Mouse (Mus musculus) heart, embryonic 13.5 days (tissue): ENCODE data around the gene Dhcr7. TPM values are rescaled to one million over a fixed set of nuclear protein-coding genes. Genes with fewer than 3 reads are reported as not detected.

Source experiments
- ATAC-seq: fragments of 200-750 bp; cut with Nextera tagmentation; 2 replicates; pipeline ENCODE4 v1.8.0; 2017; ENCODE audit warnings: moderate TSS enrichment; ENCODE audit not compliant: insufficient number of reproducible peaks, low FRiP score, low TSS enrichment; ENCODE audit errors: extremely low read depth
- H3K27ac ChIP-seq: fragments of 300-500 bp; sonication (generic); replicated peaks from 2 replicates; pipeline ENCODE4 v1.5.1; 2015; ENCODE audit warnings: moderate library complexity, mild to moderate bottlenecking, inconsistent platforms
- H3K27me3 ChIP-seq: fragments of 300-500 bp; sonication (generic); replicated peaks from 2 replicates; pipeline ENCODE4 v1.6.1; 2015; ENCODE audit warnings: mild to moderate bottlenecking, inconsistent platforms
- H3K36me3 ChIP-seq: fragments of 300-500 bp; sonication (generic); 2 replicates; pipeline ENCODE4 v1.6.1; 2015; ENCODE audit warnings: mild to moderate bottlenecking, inconsistent platforms
- H3K4me1 ChIP-seq: fragments of 300-500 bp; sonication (generic); 2 replicates; pipeline ENCODE4 v1.6.1; 2015; ENCODE audit warnings: inconsistent platforms
- H3K4me2 ChIP-seq: fragments of 300-500 bp; sonication (generic); 2 replicates; pipeline ENCODE4 v1.6.1; 2015; ENCODE audit warnings: inconsistent platforms, mild to moderate bottlenecking, moderate library complexity
- H3K4me3 ChIP-seq: fragments of 300-500 bp; sonication (generic); 2 replicates; pipeline ENCODE4 v1.5.1; 2015; ENCODE audit warnings: moderate library complexity, mild to moderate bottlenecking, inconsistent platforms
- H3K9ac ChIP-seq: fragments of 300-500 bp; sonication (generic); 2 replicates; pipeline ENCODE4 v1.6.1; 2015; ENCODE audit warnings: inconsistent platforms, mild to moderate bottlenecking, moderate library complexity
- H3K9me3 ChIP-seq: fragments of 300-500 bp; sonication (generic); 2 replicates; pipeline ENCODE4 v1.6.1; 2016; ENCODE audit warnings: inconsistent platforms
- WGBS: fragments of 180-500 bp; shearing (Covaris S2); methylation state at CpG from one replicate; pipeline ENCODE4 v1.1.7; 2015; ENCODE audit warnings: mixed read lengths; 5-methylcytosine and 5-hydroxymethylcytosine counted together
- polyA plus RNA-seq: library from polyadenylated mRNA; unstranded; fragments of >200 nt; fragmentation: Nextera tagmentation; extraction: Ambion mirVana; gene quantifications from 2 replicates; pipeline ENCODE4 v1.2.1, GENCODE M21; 2015

The Dhcr7 gene
- polyA plus RNA-seq, 1 experiment from 2014 or later = 25.6 TPM

GRCm38 (mm10) chr7:143833581-143834190, 10.7 kb downstream of the Dhcr7 start:
- Histone ChIP-seq H3K27ac (no peak overlapping the region), H3K4me2 (no peak overlapping the region), H3K9ac (no peak overlapping the region), H3K4me1 (peaks cover 45% of the 10 kb centered on the region), H3K9me3 (no peaks in the 10 kb centered on the region), H3K4me3 (no peak overlapping the region), H3K27me3 (no peaks in the 10 kb centered on the region), H3K36me3 (peaks cover 23% of the 10 kb centered on the region)
- ATAC-seq = no peak
- WGBS = 61% methylated on average over 6 of the region's 6 CpGs

GRCm38 (mm10) chr7:143834316-143834715, 11.4 kb downstream of the Dhcr7 start:
- WGBS = 82% methylated on average over 2 of the region's 2 CpGs
- ATAC-seq = no peak
- H3K27me3 ChIP-seq = no peaks in the 10 kb centered on the region

DNA sequence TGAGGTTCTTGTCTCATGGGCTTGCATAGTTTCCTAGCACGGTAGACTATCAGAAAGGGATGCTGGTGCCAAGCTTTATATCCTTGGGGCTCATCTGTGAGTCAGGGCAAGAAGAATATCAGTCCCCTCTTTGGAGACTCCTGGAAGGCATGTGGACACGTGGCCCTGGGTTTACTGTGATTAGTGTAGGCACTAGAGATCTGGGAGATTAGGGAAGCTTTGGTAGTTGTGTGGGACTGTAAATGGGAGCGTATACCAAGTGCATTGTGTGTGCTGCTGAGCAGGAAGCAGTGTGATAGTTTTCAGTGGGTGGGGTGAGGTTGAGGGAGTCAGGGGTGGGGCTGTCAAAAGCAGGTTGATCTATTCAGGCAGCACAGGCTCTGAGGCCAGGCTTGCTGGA, 12.0 kb downstream of the Dhcr7 start:
- peaks cover 35% of the 10 kb centered on the region for H3K36me3 ChIP-seq
- H3K9me3 ChIP-seq = no peaks in the 10 kb centered on the region
- ATAC-seq = no peak
- no peak overlapping the region for H3K4me2 ChIP-seq
- 58% methylated on average over 3 of the region's 3 CpGs for WGBS
- no peaks in the 10 kb centered on the region for H3K27me3 ChIP-seq
- no peak overlapping the region for H3K9ac ChIP-seq
- H3K4me1 ChIP-seq = peaks cover 41% of the 10 kb centered on the region
- H3K4me3 ChIP-seq = no peak overlapping the region
- H3K27ac ChIP-seq = no peak overlapping the region

More at GRCm38 (mm10) chr7:143834316-143834715, 11.4 kb downstream of the Dhcr7 start:
- Histone ChIP-seq H3K4me2 (no peak overlapping the region), H3K4me1 (peaks cover 41% of the 10 kb centered on the region), H3K27ac (no peak overlapping the region), H3K36me3 (peaks cover 28% of the 10 kb centered on the region), H3K9me3 (no peaks in the 10 kb centered on the region), H3K4me3 (no peak overlapping the region), H3K9ac (no peak overlapping the region)

- no peaks in the 10 kb centered on the region for H3K9me3 ChIP-seq
- no peak overlapping the region for H3K4me2 ChIP-seq
- H3K4me3 ChIP-seq = no peak overlapping the region
- 78% methylated on average over 3 of the region's 3 CpGs for WGBS
- peaks cover 63% of the 10 kb centered on the region for H3K36me3 ChIP-seq
- no peaks in the 10 kb centered on the region for H3K27me3 ChIP-seq
- H3K9ac ChIP-seq = no peak overlapping the region
- ATAC-seq = no peak
- no peak overlapping the region for H3K27ac ChIP-seq
- H3K4me1 ChIP-seq = peaks cover 27% of the 10 kb centered on the region; the same call in 1 of the 2 replicates
These were observed 14.9 kb downstream of the Dhcr7 start for GRCm38 (mm10) chr7:143837705-143838358.

- no peak overlapping the region for H3K4me2 ChIP-seq
- no peak for ATAC-seq
- no peaks in the 10 kb centered on the region for H3K9me3 ChIP-seq
- H3K4me3 ChIP-seq = no peak overlapping the region
- WGBS = 84% methylated on average over 5 of the region's 5 CpGs
- H3K27me3 ChIP-seq = no peaks in the 10 kb centered on the region
- H3K4me1 ChIP-seq = peaks cover 13% of the 10 kb centered on the region; the same call in 1 of the 2 replicates
- peaks cover 86% of the 10 kb centered on the region for H3K36me3 ChIP-seq
- H3K9ac ChIP-seq = no peak overlapping the region
- H3K27ac ChIP-seq = no peak overlapping the region
These were observed 17.2 kb downstream of the Dhcr7 start for GRCm38 (mm10) chr7:143840121-143840520.

GRCm38 (mm10) chr7:143841301-143841700, 18.4 kb downstream of the Dhcr7 start:
- peaks cover 98% of the 10 kb centered on the region for H3K36me3 ChIP-seq

DNA sequence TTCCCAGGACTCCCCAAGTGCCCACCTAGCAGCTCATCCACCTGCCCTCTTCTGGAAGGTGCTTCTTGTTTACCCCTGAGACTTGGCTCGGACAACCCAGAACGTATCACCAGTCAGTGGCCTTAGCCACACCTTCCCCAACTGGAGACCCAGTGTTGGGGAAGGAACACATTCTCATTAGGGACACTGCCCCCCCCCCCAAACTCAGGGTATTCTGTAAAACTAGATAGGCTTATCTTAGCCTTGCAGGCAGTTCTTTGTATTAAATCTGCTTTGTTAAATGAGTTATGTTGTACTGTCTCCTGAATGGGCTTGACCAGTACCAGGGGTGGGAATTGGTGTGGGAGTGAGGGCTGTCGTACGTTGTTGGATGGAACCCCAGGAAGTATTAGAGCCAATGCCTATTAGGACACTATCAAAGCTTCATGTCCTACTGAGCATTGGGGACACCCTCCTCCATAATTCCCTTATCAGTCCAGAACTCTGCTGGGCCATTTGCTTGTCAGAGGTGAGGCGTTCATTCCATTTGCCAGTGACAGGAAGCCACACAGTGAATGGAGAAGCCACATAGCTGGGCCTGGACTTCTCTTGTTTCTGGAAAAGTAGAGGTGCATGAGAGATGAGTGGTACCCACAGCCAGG, 25.3 kb downstream of the Dhcr7 start:
- Histone ChIP-seq H3K27ac (no peak overlapping the region), H3K4me2 (no peak overlapping the region), H3K4me1 (no peaks in the 10 kb centered on the region), H3K9me3 (no peaks in the 10 kb centered on the region), H3K27me3 (no peaks in the 10 kb centered on the region), H3K9ac (no peak overlapping the region), H3K36me3 (peaks cover 58% of the 10 kb centered on the region), H3K4me3 (no peak overlapping the region)
- ATAC-seq = no peak
- WGBS = 70% methylated on average over 5 of the region's 5 CpGs

More at GRCm38 (mm10) chr7:143841301-143841700, 18.4 kb downstream of the Dhcr7 start:
- Histone ChIP-seq H3K9me3 (no peaks in the 10 kb centered on the region), H3K27me3 (no peaks in the 10 kb centered on the region), H3K27ac (no peak overlapping the region), H3K4me1 (0 out of 2 replicates have a peak, but pooled peaks cover 5% of the 10 kb centered on the region), H3K9ac (no peak overlapping the region), H3K4me2 (no peak overlapping the region), H3K4me3 (no peak overlapping the region)
- 91% methylated on average over 8 of the region's 8 CpGs for WGBS
- no peak for ATAC-seq

DNA sequence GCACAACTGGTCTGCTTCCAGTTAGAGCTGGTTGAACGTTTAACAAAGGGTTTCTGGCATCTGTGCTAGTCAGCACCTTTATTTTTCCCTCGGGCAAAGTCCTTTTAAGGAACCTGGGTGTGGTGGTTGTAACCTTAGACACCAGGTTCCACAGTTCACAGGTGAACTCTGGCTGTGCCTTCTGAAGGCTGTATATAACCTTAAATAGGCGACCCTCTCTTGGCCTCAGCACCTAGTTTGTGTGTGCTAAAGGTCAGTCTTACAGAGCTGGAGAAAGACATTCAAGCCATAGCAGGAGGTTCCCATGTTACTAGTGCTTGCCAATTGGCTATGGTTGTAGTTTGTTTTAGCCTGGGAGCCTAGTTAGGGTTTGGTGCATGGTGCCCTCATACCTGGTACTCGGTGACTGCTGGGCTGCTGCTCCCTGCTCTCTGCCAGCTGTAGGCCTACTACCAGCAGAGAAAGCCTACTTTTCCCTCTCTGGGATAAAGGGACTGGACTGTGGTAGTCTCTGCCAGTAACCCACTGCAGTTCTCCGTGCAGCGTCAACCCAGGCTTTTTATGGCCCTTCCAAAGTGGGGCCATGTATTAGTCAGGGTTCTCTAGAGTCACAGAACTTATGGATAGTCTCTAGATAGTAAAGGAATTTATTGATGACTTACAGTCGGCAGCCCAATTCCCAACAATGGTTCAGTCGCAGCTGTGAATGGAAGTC, 26.0 kb downstream of the Dhcr7 start:
- Histone ChIP-seq H3K4me1 (no peaks in the 10 kb centered on the region), H3K36me3 (peaks cover 52% of the 10 kb centered on the region), H3K9me3 (no peaks in the 10 kb centered on the region), H3K9ac (no peak overlapping the region), H3K27ac (no peak overlapping the region), H3K4me2 (no peak overlapping the region), H3K4me3 (no peak overlapping the region), H3K27me3 (no peaks in the 10 kb centered on the region)
- ATAC-seq = no peak
- 87% methylated on average over 7 of the region's 8 CpGs for WGBS

DNA sequence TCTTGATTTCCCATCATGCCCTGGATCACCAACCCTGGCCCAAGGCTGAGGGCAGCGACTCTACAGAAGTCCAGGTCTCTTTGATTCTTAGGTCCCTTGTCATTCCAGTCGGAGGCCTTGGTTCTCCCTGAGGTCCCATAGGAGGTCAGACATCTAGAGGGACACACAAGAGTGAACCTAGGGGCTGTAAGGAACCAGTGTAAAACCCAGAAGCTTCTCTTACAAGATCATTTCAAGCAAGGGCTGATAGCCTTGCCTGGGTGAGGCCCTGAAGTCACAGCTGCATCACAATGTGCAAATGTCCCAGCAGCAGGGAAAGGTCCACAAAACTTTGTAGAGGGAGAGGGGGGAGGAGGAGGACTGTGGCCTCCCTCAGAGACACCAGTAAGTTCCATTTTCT, 43.6 kb downstream of the Dhcr7 start, which contains the start of gene Gm498:
Gene Gm498, plus strand, starts transcription at position 301 of the 400 bp plus-strand sequence.
- ATAC-seq = no peak

GRCm38 (mm10) chr7:143868874-143869273, 45.9 kb downstream of the Dhcr7 start:
- Histone ChIP-seq H3K27me3 (no peaks in the 10 kb centered on the region), H3K27ac (no peak overlapping the region), H3K9ac (no peak overlapping the region), H3K9me3 (peaks cover 10% of the 10 kb centered on the region; the same call in 1 of the 2 replicates), H3K4me2 (no peak overlapping the region), H3K36me3 (no peaks in the 10 kb centered on the region), H3K4me3 (no peak overlapping the region), H3K4me1 (no peaks in the 10 kb centered on the region)
- 68% methylated on average over 4 of the region's 4 CpGs for WGBS
- no peak for ATAC-seq

More for the DNA sequence above, 43.6 kb downstream of the Dhcr7 start, which contains the start of gene Gm498:
- H3K27me3 ChIP-seq = no peaks in the 10 kb centered on the region
- H3K4me3 ChIP-seq = no peak within 1 kb of the TSS
- H3K4me1 ChIP-seq = no peaks in the 10 kb centered on the region
- no peaks in the 10 kb centered on the region for H3K36me3 ChIP-seq
- H3K9ac ChIP-seq = no peak within 1 kb of the TSS
- WGBS = 73% methylated on average over 2 of the region's 2 CpGs
- no peak within 1 kb of the TSS for H3K27ac ChIP-seq
- H3K4me2 ChIP-seq = no peak within 1 kb of the TSS
- H3K9me3 ChIP-seq = no peaks in the 10 kb centered on the region

- H3K9me3 ChIP-seq = no peaks in the 10 kb centered on the region
- WGBS = 43% methylated on average over 6 of the region's 6 CpGs
- H3K4me1 ChIP-seq = no peaks in the 10 kb centered on the region
These were observed 60.8 kb downstream of the Dhcr7 start for GRCm38 (mm10) chr7:143883717-143884116.

More at GRCm38 (mm10) chr7:143883717-143884116, 60.8 kb downstream of the Dhcr7 start:
- Histone ChIP-seq H3K9ac (no peak overlapping the region), H3K27ac (no peak overlapping the region), H3K4me3 (no peak overlapping the region), H3K4me2 (no peak overlapping the region), H3K27me3 (peaks cover 6% of the 10 kb centered on the region; the same call in 1 of the 2 replicates), H3K36me3 (no peaks in the 10 kb centered on the region)
- ATAC-seq = no peak
